Mouse (Mus musculus): ENCODE results near the gene Ppm1j.
"Not testable (repeated sequence)": the region's sequence is repeated elsewhere in the genome, so short reads cannot be mapped to it uniquely, and the experiment has no call there.

GRCm38 (mm10) chr3:104752845-104753244, 28.0 kb upstream of the Ppm1j start:
- not testable (repeated sequence) for TF ChIP-seq GATA1 (IDR thresholded peaks at IDR 0.05; ENCODE audit: borderline replicate concordance, low read length); FLI1 (IDR thresholded peaks at IDR 0.05; ENCODE audit: low read length)

Data from megakaryocyte, embryonic 14.5 days (primary cell).